Mouse (Mus musculus): ENCODE results near the gene Zdhhc18. TPM values are rescaled to one million over a fixed set of nuclear protein-coding genes. Genes with fewer than 3 reads are reported as not detected.

Zdhhc18 gene
- polyA plus RNA-seq, 1 experiment from 2014 or later: 4.2 TPM

DNA sequence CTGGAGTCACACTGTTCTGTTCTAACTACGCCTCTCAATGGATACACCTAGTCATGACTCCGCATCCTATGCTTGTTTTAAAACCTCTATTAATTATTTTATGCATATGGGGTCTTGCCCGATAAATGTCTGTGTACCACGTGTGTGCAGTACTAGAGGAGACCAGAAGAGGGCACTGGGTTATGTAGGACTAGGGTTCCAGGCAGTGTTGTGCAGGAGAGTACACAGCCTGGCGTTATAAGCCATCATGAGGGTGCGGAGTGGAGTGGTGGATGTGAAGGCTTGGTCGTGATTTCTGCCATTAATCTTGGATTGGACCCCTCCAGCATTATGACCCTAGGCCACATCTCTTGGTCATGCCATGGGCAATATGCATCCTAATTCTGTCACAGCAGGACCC lies 37.5 kb downstream of the Zdhhc18 start:
- no peak overlapping the region for H3K4me3 ChIP-seq
- no peak overlapping the region for H3K27ac ChIP-seq
- no peak overlapping the region for H3K4me2 ChIP-seq
- H3K9me3 ChIP-seq: no peaks in the 10 kb centered on the region; the same call in 1 of the 2 replicates
- peaks cover 84% of the 10 kb centered on the region for H3K36me3 ChIP-seq
- WGBS: 97% methylated on average over 7 of the region's 7 CpGs
- no peak for ATAC-seq (ENCODE audit: insufficient number of reproducible peaks, insufficient read depth, low FRiP score, low TSS enrichment, low read depth)
- H3K27me3 ChIP-seq: no peaks in the 10 kb centered on the region
- H3K9ac ChIP-seq: no peak overlapping the region
- no peaks in the 10 kb centered on the region for H3K4me1 ChIP-seq

DNA sequence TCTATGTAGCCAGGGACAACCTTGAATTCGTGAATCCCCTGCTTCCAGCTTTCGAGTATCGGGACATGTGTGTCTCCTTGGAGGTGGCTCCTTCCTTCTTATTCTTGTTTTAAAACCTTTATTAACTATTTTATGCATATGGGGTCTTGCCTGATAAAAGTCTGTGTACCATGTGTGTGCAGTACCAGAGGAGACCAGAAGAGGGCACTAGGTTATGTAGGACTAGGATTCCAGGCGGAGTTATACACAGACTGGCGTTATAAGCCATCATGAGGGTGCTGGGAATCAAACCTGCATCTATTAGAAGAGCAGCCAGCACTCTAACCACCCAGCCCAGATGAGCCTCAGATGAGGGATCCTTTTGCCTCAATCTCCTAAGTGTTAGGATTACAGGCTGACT lies 38.1 kb downstream of the Zdhhc18 start:
- no peak overlapping the region for H3K9ac ChIP-seq
- H3K4me2 ChIP-seq: no peak overlapping the region
- 94% methylated on average over 5 of the region's 5 CpGs for WGBS
- ATAC-seq (ENCODE audit: insufficient number of reproducible peaks, insufficient read depth, low FRiP score, low TSS enrichment, low read depth): no peak
- H3K4me3 ChIP-seq: no peak overlapping the region
- H3K4me1 ChIP-seq: 0 out of 2 replicates have a peak, but pooled peaks cover 4% of the 10 kb centered on the region
- no peak overlapping the region for H3K27ac ChIP-seq
- no peaks in the 10 kb centered on the region for H3K27me3 ChIP-seq
- peaks cover 85% of the 10 kb centered on the region for H3K36me3 ChIP-seq
- H3K9me3 ChIP-seq: no peaks in the 10 kb centered on the region; the same call in 1 of the 2 replicates

DNA sequence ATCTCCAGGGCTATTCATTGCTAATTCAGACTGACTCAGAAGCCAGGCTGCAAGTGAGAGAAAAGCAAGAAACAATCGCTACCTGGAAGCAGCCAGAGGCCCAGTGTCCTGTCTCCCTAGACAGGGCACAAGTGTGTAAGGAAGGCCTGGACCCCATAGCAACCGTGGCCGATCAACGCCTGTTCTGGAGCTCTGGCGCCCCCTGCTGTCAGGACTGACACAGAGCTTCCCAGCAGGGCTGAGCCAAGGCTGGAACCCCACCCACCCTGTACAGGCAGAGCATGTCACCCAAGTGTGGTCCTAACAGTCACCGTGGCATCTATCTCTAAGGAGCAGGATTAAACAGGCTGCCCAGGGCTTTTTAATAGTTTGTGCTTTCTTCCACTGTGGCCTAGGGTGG lies 40.2 kb downstream of the Zdhhc18 start:
- no peaks in the 10 kb centered on the region for H3K27me3 ChIP-seq
- peaks cover 87% of the 10 kb centered on the region for H3K36me3 ChIP-seq
- H3K4me1 ChIP-seq: peaks cover 15% of the 10 kb centered on the region; the same call in 1 of the 2 replicates
- no peak overlapping the region for H3K4me3 ChIP-seq
- ATAC-seq (ENCODE audit: insufficient number of reproducible peaks, insufficient read depth, low FRiP score, low TSS enrichment, low read depth): 0 out of 2 replicates have a peak, but pooled peaks have one; percentile 32
- H3K4me2 ChIP-seq: no peak overlapping the region
- H3K9me3 ChIP-seq: no peaks in the 10 kb centered on the region; the same call in 1 of the 2 replicates
- no peak overlapping the region for H3K27ac ChIP-seq
- no peak overlapping the region for H3K9ac ChIP-seq
- WGBS: 18% methylated on average over 6 of the region's 6 CpGs

- 66% methylated on average over 10 of the region's 10 CpGs for WGBS
- Histone ChIP-seq H3K9ac (0 out of 2 replicates have a peak overlapping the region, but pooled peaks have one; percentile 11), H3K4me2 (no peak overlapping the region), H3K4me1 (peaks cover 19% of the 10 kb centered on the region; the same call in 1 of the 2 replicates), H3K4me3 (no peak overlapping the region), H3K36me3 (peaks cover 74% of the 10 kb centered on the region), H3K27ac (peak overlapping the region; percentile 88), H3K27me3 (peaks cover 11% of the 10 kb centered on the region), H3K9me3 (no peaks in the 10 kb centered on the region)
- ATAC-seq (ENCODE audit: insufficient number of reproducible peaks, insufficient read depth, low FRiP score, low TSS enrichment, low read depth): no peak
Measured at GRCm38 (mm10) chr4:133607284-133607683, 42.7 kb downstream of the Zdhhc18 start.

- ATAC-seq (ENCODE audit: insufficient number of reproducible peaks, insufficient read depth, low FRiP score, low TSS enrichment, low read depth): peak; percentile 59
- Histone ChIP-seq H3K9me3 (no peaks in the 10 kb centered on the region), H3K4me1 (peaks cover 28% of the 10 kb centered on the region), H3K4me2 (no peak overlapping the region; the same call in 1 of the 2 replicates), H3K4me3 (no peak overlapping the region), H3K27me3 (peaks cover 30% of the 10 kb centered on the region), H3K36me3 (peaks cover 55% of the 10 kb centered on the region), H3K27ac (peak overlapping the region; percentile 88), H3K9ac (0 out of 2 replicates have a peak overlapping the region, but pooled peaks have one; percentile 2)
- 39% methylated on average over 9 of the region's 9 CpGs for WGBS
Measured at GRCm38 (mm10) chr4:133605330-133605729, 44.6 kb downstream of the Zdhhc18 start.

DNA sequence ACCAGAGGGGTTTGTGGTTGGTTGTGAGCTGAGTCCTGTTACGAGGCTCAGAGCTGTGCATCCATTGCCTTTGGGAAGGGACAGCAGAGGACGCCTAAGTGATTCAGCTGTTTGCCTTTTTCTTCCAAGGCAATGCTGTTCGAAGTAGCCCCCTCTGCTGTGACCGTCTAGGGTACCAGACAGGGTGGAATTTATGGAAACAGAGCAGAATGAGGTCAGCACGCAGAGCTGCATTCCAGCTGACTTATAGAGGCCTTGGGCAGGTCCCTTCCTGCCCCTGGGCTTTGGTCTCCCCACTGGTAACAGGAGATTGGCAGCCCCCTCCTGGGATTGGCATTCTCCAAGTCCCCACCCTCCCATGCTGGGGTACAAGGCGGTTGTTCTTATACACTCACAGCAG lies 45.1 kb downstream of the Zdhhc18 start:
- Histone ChIP-seq H3K27ac (peak overlapping the region; percentile 88), H3K36me3 (peaks cover 50% of the 10 kb centered on the region), H3K4me1 (peaks cover 32% of the 10 kb centered on the region), H3K4me2 (no peak overlapping the region), H3K27me3 (peaks cover 35% of the 10 kb centered on the region), H3K4me3 (no peak overlapping the region), H3K9me3 (no peaks in the 10 kb centered on the region), H3K9ac (no peak overlapping the region)
- WGBS: 45% methylated on average over 6 of the region's 6 CpGs
- ATAC-seq (ENCODE audit: insufficient number of reproducible peaks, insufficient read depth, low FRiP score, low TSS enrichment, low read depth): no peak; the same call in 1 of the 2 replicates

GRCm38 (mm10) chr4:133604175-133604574 lies 45.8 kb downstream of the Zdhhc18 start:
- 78% methylated on average over 7 of the region's 7 CpGs for WGBS
- H3K9ac ChIP-seq: no peak overlapping the region
- H3K27ac ChIP-seq: 0 out of 2 replicates have a peak overlapping the region, but pooled peaks have one; percentile 12
- H3K9me3 ChIP-seq: no peaks in the 10 kb centered on the region
- no peak overlapping the region for H3K4me2 ChIP-seq
- H3K4me3 ChIP-seq: no peak overlapping the region
- H3K27me3 ChIP-seq: peaks cover 40% of the 10 kb centered on the region
- H3K4me1 ChIP-seq: peaks cover 36% of the 10 kb centered on the region
- no peak for ATAC-seq (ENCODE audit: insufficient number of reproducible peaks, insufficient read depth, low FRiP score, low TSS enrichment, low read depth)
- H3K36me3 ChIP-seq: peaks cover 48% of the 10 kb centered on the region

DNA sequence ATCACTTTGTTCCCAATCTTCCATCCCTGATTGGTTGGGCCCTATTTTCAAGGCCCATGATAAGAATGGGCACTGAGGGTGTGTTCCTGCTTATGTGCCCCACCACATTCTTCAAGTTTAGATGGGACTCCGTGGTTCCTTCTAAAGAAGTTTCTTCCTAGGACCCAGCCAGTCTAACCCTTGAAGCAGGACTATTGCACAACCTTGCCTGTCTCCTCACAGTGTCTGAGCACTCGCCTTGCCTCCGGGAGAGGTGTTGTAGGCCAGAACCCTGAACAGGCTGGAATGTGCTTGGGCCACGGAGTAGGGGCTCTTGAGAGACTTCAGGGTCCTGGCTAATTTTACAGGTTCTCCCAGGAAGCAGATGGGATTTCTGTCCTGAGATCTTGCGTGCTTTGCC lies 46.9 kb downstream of the Zdhhc18 start:
- ATAC-seq (ENCODE audit: insufficient number of reproducible peaks, insufficient read depth, low FRiP score, low TSS enrichment, low read depth): no peak
- Histone ChIP-seq H3K27ac (0 out of 2 replicates have a peak overlapping the region, but pooled peaks have one; percentile 56), H3K27me3 (peaks cover 51% of the 10 kb centered on the region), H3K4me3 (no peak overlapping the region), H3K4me2 (no peak overlapping the region), H3K9ac (no peak overlapping the region), H3K9me3 (no peaks in the 10 kb centered on the region), H3K4me1 (peaks cover 41% of the 10 kb centered on the region), H3K36me3 (peaks cover 41% of the 10 kb centered on the region)
- WGBS: 90% methylated on average over 5 of the region's 5 CpGs

DNA sequence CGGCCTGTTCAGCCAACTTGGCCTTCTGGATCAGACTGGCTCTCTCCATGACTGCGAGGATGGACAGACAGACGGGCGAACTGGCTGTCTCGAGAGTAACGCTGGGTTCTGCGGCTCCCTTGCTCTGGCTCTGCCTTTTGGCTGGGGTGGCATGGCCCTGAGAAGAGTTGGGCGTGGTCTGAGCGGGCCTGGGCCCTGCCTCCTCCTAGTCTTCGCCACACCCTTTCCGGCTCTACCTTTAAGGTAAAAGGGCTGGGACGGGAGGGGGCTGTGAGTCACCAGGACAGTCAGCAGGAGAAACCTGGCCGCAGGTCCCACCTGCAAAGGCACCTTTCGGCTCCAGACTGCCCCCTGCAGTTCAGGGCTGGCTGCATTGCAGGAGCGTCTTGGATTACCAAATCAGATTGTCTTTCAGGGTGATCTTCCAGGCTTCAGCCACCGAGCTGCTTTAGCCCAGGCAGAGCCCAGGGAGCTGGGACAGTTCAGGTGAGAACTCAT lies 48.2 kb downstream of the Zdhhc18 start, which contains the start of gene Sfn:
TSS of gene Sfn (minus strand) at position 448 of the 498 bp plus-strand sequence.
- ATAC-seq (ENCODE audit: insufficient number of reproducible peaks, insufficient read depth, low FRiP score, low TSS enrichment, low read depth): no peak
- WGBS: 3% methylated on average over 16 of the region's 16 CpGs
- peaks cover 31% of the 10 kb centered on the region for H3K36me3 ChIP-seq
- H3K9me3 ChIP-seq: no peaks in the 10 kb centered on the region
- peak within 1 kb of the TSS; percentile 54 for H3K9ac ChIP-seq
- H3K27ac ChIP-seq: peak within 1 kb of the TSS; percentile 39; the same call in 1 of the 2 replicates
- H3K27me3 ChIP-seq: peaks cover 55% of the 10 kb centered on the region
- H3K4me1 ChIP-seq: peaks cover 38% of the 10 kb centered on the region
- H3K4me3 ChIP-seq: peak within 1 kb of the TSS; percentile 56
- H3K4me2 ChIP-seq: peak within 1 kb of the TSS; percentile 53

DNA sequence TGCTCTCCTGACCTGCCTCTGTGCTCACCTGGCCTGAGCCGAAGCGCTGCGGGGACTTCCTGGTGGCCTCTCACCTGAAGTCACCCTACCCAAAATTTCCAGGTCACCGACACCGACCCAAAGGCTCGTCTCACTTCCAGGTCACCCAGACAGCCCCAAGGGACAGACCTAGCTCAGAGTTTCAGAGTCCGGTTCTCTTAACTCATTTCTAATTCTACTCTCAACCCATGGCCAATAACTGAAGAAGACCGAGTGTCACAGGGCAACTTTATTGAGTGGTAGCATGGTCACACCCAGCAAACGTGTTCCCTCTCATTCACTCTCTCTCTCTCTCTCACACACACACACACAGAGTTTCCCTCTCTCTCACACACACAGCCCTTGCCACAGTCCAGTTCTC lies 49.6 kb downstream of the Zdhhc18 start:
- 13% methylated on average over 9 of the region's 9 CpGs for WGBS
- Histone ChIP-seq H3K9me3 (no peaks in the 10 kb centered on the region), H3K9ac (peak overlapping the region; percentile 71), H3K4me3 (peak overlapping the region; percentile 56), H3K36me3 (peaks cover 16% of the 10 kb centered on the region), H3K4me2 (peak overlapping the region; percentile 80), H3K27ac (peak overlapping the region; percentile 84), H3K4me1 (peaks cover 26% of the 10 kb centered on the region), H3K27me3 (peaks cover 55% of the 10 kb centered on the region)
- no peak for ATAC-seq (ENCODE audit: insufficient number of reproducible peaks, insufficient read depth, low FRiP score, low TSS enrichment, low read depth)

DNA sequence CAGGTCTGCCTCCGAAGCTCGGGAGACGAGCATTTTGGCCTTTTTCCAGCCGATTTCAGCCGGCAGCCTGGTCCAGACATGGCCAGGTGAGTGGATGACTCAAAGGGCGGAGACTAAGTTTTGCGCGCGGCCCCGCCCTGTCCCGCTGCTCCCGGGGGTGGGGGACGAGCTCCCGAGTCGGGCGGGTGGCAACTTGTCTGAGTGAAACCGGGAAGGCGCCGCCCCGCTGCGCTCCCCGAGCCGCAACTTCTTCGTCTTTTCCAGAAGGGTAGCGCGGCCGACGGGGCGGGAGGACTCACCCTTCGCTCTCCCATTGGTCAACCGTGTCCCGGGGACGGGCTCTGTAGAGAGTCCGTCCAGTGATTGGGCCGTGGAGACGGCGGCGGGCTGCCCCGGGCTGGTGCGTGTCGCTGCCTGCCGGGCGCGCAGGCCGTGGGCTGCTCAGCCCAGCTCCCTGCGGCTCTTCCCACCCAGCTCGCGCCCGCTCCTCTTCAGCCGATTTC lies 50.3 kb downstream of the Zdhhc18 start:
- H3K4me2 ChIP-seq: peak overlapping the region; percentile 80
- H3K27me3 ChIP-seq: peaks cover 55% of the 10 kb centered on the region
- under 1% methylated on average over 50 of the region's 50 CpGs for WGBS
- ATAC-seq (ENCODE audit: insufficient number of reproducible peaks, insufficient read depth, low FRiP score, low TSS enrichment, low read depth): peak; percentile 87
- H3K4me3 ChIP-seq: peak overlapping the region; percentile 56
- peak overlapping the region; percentile 71 for H3K9ac ChIP-seq
- H3K4me1 ChIP-seq: peaks cover 26% of the 10 kb centered on the region
- H3K36me3 ChIP-seq: peaks cover 9% of the 10 kb centered on the region
- no peaks in the 10 kb centered on the region for H3K9me3 ChIP-seq
- H3K27ac ChIP-seq: peak overlapping the region; percentile 84

DNA sequence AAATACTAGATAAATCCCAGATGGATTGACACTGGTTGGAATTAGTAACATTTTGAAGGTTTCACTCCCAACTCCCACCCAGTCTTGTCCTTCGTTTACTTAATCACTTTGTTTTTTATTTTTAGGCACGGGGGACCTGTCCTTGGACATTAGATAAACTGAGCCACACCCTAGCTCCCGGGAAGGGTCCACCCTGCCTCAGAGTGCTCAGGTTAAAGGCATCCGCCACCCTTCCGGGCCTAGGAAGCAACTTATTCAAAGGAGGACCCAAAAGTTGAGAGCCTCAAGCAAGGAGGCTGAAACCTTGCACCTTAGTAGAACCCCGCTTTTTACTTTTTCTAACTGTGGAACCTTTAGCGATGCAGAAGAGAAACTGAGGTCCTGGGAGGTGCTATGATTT lies 50.8 kb downstream of the Zdhhc18 start:
- Histone ChIP-seq H3K27ac (peak overlapping the region; percentile 84), H3K4me2 (peak overlapping the region; percentile 80), H3K4me1 (peaks cover 26% of the 10 kb centered on the region), H3K27me3 (peaks cover 55% of the 10 kb centered on the region), H3K36me3 (peaks cover 7% of the 10 kb centered on the region), H3K9ac (peak overlapping the region; percentile 71), H3K9me3 (no peaks in the 10 kb centered on the region), H3K4me3 (peak overlapping the region; percentile 56)
- WGBS: 14% methylated on average over 7 of the region's 7 CpGs
- ATAC-seq (ENCODE audit: insufficient number of reproducible peaks, insufficient read depth, low FRiP score, low TSS enrichment, low read depth): no peak

Measured in embryonic facial prominence, embryonic 13.5 days (tissue).